Mouse (Mus musculus): ENCODE measurements around the gene Dnajb4.

Dnajb4 gene

GRCm38 (mm10) chr3:152209967-152210634 lies at the start of gene Dnajb4, which contains the start of gene Fubp1:
Gene Dnajb4, minus strand, starts transcription at chr3:152210302.
Gene Fubp1, plus strand, starts transcription at chr3:152210422.
- peak; percentile 99 for DNase-seq

DNA sequence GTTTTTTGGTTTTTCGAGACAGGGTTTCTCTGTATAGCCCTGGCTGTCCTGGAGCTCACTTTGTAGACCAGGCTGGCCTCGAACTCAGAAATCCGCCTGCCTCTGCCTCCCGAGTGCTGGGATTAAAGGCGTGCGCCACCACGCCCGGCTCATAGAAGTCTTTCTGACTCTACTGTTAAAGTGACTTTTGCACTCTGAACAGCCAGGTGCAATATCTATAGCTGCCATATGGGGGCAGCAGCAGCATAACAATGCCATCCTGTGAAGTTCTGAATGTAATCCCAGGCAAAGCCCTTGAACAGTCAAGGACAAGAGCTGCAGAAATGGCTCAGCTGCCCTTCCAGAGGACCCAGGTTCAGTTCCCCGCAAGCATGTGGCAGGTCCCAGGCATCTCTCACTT lies 49.3 kb upstream of the Dnajb4 start:
- peak; percentile 62 to 69 for DNase-seq

DNA sequence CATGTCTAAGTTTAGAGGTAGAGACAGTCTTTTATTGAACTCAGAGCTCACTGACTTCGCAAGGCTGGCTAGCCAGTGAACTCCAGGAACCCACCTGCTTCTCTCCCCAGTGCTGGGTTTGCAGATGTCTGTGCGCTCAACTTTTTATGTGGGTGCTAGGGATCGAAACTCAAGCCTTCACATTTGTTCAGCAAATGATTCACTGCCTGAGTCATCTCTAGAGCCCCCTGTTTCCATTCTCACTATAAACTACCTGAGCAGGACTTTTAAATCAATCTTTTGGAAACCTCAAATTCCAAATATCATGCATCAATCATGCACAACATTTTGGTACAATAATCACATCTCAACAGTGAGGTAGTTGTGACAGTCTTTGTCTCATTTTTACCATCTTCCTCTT lies 47.4 kb upstream of the Dnajb4 start:
- DNase-seq: no peak

- DNase-seq: no peak
Observed at GRCm38 (mm10) chr3:152250487-152250886, 40.4 kb upstream of the Dnajb4 start.

DNA sequence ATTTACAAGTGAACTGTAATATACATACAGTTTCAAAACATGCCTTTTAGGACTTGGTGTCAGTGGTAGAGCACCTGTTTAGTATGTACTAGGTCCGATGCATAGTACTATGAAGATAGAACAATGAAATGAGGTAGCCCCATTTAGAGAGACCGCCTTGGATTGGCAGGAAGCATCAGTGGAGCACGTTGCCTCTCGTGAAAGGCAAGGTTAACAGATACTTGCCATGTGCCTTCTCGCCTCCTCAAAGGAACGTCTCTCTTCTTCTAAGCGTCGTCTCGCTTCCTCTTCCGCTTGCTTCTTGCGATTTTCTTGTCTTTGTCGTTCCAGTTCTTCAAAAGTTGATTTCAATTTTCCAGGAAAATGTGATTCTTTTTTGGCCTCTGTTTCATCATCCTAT lies 37.6 kb upstream of the Dnajb4 start:
- no peak for DNase-seq

DNA sequence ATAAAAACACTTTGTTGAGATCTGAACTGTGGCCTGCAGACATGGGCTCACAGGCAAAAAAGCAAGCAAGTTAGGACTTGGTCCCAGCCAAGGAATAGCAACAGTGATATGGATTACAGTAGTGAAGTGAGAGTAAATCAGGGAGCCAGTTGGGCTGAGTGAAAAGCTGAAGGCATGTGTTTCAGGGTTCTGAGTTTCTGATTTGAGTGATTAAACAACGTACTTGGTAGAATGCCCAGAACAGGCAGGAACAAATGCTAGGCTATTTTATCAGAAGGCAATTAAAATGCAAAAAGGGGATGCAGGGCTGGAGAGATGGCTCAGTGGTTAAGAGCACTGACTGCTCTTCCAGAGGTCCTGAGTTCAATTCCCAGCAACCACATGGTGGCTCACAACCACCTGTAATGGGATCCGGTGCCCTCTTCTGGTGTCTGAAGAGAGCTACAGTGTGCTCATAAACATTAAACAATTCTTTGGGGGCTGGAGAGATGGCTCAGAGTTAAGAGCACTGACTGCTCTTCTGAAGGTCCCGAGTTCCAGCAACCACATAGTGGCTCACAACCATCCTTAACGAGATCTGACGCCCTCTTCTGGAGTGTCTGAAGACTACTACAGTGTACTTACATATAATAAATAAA lies 35.3 kb upstream of the Dnajb4 start:
- no peak for DNase-seq

DNA sequence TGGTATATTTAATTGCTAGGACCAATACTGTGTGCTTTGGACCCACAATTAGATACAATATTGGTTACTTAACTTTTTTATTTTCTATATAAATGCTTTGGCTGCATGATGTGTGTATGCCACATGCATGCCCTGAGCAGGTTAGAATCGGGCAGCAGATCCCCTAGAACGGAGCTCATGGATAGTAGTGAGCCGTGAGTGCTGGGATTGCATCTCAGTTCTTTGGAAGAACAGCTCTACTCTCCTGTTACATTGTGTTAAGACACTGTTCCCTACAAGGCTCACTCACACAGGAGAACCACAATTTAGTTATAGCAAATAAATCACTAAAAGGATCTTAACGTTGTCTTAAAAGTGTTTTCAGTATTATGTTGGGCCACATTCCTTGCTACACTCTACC lies 33.2 kb upstream of the Dnajb4 start:
- no peak for DNase-seq

GRCm38 (mm10) chr3:152241098-152241497 lies 31.0 kb upstream of the Dnajb4 start:
- no peak for DNase-seq

DNA sequence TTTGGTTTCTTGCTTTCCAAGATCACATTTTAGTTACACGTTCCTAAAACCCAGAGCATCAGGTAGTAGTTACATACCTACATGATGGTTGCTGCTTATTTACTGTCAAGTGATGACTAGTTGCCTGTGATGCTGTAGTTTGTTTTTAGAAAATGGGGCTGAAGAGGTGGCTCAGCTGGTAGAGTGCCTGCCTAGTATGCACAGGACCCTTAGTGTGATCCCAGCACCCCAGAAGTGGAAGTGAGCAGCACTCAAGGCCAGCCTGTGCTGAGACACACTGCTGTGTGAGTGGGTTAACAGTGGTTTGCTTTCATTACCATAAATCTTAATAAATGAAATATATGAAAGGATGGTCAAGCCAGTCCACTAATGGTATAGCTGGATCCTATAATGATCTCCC lies 29.5 kb upstream of the Dnajb4 start:
- DNase-seq: no peak

DNA sequence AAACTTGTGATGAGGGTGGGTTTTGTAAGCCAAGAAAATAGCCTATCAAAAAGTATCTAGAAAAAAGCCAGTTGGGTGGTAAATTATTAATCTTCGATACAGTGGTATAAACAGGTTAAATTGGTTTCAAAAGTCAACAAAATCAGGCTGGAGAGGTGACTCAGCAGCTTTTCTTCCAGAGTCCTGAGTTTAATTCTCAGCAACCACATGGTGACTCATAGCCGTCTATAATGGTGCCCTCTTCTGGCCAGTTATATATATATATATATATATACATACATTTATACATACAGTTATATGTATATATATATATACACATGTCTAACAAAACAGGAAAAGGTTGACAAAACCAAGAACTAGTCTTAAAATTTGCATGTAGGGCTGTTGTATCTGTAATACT lies 28.7 kb upstream of the Dnajb4 start:
- DNase-seq: no peak

- DNase-seq: no peak
Observed at GRCm38 (mm10) chr3:152235805-152236204, 25.7 kb upstream of the Dnajb4 start.

DNA sequence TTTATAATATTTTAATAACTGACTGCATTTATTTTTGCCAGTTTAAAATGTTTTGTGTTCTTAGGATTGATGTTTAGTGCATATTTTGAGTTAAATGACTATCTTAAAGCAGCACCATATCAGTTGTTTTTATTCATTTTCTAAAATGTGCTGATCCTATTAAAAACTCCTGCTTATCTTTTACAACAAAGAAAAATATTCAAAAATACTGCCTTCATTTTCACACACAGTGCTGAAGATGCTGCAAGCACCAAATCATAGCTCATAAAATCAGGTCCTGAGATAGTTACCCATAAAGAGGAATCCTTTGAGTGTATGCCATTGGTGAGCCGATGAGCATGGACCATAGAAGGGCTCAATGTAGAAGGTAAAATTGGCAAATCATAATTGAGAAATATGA lies 25.1 kb upstream of the Dnajb4 start:
- no peak for DNase-seq

GRCm38 (mm10) chr3:152231333-152232100 lies 21.4 kb upstream of the Dnajb4 start:
- DNase-seq: no peak

DNA sequence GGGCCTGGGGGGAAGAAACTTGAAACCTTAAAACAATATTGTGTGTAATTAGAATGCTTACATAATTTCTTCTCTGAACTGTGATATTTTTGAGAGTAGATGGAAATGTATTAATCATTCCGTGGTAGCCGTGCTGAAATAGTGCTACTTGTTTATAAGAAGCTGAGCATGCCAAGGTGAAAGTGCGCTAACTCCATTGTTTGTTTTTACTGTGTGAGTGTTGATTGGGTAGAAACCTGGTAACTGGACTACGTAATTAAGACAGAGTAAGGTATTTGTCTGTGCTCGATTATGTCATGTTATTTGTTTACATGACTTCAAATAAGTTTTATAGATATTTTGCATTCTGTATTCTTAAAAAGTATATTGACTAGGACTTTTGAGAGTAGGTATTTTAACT lies 19.2 kb upstream of the Dnajb4 start:
- no peak for DNase-seq

DNA sequence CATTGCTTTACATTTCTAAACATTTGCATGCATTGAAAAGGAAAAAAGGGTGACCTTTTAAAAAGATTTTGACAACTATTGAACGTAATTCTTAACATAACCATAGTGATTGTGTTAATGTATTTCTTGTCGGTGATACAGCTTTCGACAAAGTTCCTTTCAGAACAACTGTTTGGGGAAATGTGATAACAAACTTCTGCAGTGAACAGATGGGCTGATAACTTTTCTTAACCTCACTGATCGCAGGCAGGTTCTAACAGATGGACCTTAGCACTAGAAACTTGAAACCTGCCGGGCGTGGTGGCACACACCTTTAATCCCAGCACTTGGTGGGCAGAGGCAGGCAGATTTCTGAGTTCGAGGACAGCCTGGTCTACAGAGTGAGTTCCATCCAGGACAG lies 18.7 kb upstream of the Dnajb4 start:
- no peak for DNase-seq

DNA sequence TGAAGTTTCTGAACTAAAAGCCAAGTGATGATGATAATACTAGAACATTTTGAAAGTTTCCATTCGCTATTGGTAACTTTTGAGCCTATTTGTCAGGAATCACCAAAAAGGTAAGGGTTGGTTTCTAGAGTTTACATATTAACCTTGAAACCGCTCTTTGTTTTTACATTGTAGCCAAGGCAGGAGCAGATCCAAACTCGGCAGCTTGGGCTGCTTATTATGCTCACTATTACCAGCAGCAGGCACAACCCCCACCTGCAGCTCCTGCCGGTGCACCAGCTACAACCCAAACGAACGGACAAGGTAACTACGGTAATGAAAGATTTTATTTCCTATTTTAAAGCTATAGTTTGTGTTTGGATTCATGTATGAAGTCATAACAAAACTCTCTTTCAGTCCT lies 15.8 kb upstream of the Dnajb4 start:
- no peak for DNase-seq

DNA sequence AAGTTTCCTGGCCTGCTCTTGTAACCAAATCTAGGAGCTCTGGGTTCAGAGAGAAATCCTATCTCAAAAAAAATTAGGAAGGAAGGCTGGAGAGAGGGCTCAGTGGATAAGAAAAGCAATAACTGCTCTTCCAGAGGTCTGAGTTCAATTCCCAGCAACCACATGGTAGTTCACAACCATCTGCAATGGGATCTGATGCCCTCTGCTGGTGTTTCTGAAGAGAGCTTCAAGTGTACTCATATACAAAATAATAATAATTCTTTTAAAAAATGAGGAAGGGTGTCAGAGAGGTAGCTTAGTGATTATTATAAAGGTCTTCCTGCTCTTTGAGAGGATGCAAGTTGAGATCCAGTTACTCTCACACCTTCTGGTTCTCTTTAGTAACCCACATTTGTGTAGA lies 14.8 kb upstream of the Dnajb4 start:
- no peak for DNase-seq

DNA sequence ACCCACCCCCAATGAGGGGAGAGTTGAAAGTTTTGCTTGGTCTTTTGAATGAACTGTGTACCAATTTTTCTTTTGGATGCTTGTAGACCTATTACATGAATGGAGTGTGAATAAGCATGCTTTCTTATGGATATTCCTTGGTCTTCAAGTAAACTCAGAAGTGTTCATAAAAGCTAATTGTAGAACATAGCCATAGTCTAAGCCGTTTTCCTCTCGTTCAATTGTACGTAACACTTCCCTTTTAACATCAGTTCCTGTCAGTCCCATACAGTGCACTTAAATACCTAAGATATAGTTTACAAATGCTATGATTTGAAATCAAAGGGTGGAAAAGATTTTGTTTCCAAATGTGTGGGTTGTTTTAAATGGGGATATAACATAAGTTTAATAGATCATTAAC lies 3.3 kb upstream of the Dnajb4 start:
- no peak for DNase-seq

DNA sequence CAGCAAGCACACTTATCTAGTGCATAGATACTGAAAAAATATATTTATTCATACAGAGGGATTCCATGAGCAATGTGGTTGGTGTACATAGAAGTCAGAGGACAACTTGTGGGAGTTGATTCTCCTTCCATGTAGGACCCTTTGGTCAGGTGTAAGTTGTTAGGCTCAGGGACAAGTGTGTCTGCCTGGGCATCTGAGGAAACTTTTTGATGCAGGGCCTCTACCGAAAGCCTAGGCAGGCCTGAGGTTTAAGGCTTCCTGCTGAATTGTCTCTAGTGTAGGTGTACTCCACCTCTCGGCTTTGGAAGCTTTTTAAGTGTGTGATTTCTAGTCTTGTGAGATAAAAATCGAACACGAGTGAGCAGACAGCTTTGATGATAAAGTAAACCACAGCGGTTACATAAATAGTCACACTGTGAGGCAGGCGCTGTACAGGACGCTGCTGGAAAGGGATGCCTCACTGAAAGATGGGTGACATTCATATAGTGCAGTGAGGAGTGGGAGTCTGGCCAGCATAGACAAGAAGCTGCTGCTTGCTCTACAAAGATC lies 1.7 kb upstream of the Dnajb4 start:
- DNase-seq: no peak

DNA sequence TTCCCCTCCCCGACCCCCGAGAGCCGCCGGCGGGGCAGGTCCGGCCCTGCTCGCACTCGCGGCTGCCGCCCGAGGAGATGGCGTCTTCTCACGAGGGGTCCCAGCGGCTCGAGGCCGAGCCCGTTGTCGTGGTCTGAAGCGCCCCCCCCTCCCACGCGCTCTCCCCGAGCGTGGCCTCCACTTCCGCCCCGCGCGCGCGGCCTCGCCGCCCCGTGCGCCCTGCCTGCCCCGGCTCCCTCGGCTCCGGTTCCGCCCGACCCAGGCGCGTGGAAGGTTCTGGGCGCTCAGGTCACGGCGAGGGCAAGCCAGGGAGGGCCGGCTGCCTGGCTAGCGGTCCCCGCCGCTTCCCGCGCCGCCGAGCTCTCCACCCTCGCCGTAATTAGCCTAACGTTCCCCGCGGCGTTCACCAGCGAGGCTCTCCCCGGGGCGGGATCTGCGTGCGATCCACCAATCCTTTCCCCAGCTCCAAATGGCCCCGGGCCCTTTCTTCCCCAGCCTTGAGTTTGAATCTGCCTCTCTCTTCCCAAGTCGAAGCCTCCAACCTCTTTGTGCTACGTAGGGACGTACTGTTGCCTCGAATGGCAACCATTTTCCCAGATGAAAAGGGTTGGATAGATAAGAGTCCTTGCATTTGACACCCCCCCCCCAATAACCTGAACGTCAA lies 758 bp upstream of the Dnajb4 start:
- peak; percentile 61 to 66 for DNase-seq

GRCm38 (mm10) chr3:152209177-152209966 lies 730 bp downstream of the Dnajb4 start:
- no peak for DNase-seq
